Mouse (Mus musculus) thymus, adult 2 months (tissue): ENCODE results near the gene Kat5. TPM values are rescaled to one million over a fixed set of nuclear protein-coding genes. Genes with fewer than 3 reads are reported as not detected.

Experiments
- DNase-seq: peaks from one replicate; pipeline ENCODE4 v3.0.0; 2021
- H3K27ac ChIP-seq: fragments of 200-500 bp; 2 replicates; pipeline ENCODE4 v1.5.1; 2012; ENCODE audit warnings: low read length, control low read depth; ENCODE audit not compliant: control insufficient read depth, insufficient read depth
- H3K27me3 ChIP-seq: fragments of 200-500 bp; 2 replicates; pipeline ENCODE4 v1.6.1; 2012; ENCODE audit warnings: mild to moderate bottlenecking, low read length, moderate library complexity, mixed read lengths; ENCODE audit not compliant: control insufficient read depth, insufficient read depth
- H3K36me3 ChIP-seq: fragments of 200-500 bp; 2 replicates; pipeline ENCODE4 v1.6.1; 2012; ENCODE audit warnings: mild to moderate bottlenecking, low read length, moderate library complexity; ENCODE audit not compliant: control insufficient read depth, insufficient read depth
- H3K4me1 ChIP-seq: fragments of 200-500 bp; replicated peaks from 2 replicates; pipeline ENCODE4 v1.6.1; 2012; ENCODE audit warnings: low read length; ENCODE audit not compliant: control insufficient read depth, insufficient read depth
- H3K4me3 ChIP-seq: fragments of 200-500 bp; 2 replicates; pipeline ENCODE4 v1.5.1; 2012; ENCODE audit warnings: mild to moderate bottlenecking, low read length, control low read depth, moderate library complexity; ENCODE audit not compliant: control insufficient read depth, insufficient read depth
- CTCF ChIP-seq: fragments of 200-500 bp; IDR thresholded peaks from 2 replicates; pipeline ENCODE4 v1.5.1; 2012; ENCODE audit warnings: mild to moderate bottlenecking, control low read depth, low read length, moderate library complexity, borderline replicate concordance; ENCODE audit not compliant: control insufficient read depth, poor library complexity, insufficient read depth; ENCODE audit errors: extremely low read depth
- POLR2A ChIP-seq: fragments of 200-500 bp; IDR thresholded peaks from 2 replicates; pipeline ENCODE4 v1.6.1; 2012; ENCODE audit warnings: mild to moderate bottlenecking, low read length, control low read depth, moderate library complexity; ENCODE audit not compliant: control insufficient read depth, poor library complexity, insufficient read depth; ENCODE audit errors: extremely low read depth
- WGBS: fragments of 180-500 bp; shearing (Covaris S2); methylation state at CpG from one replicate; pipeline ENCODE4 v1.1.7; 2018; 5-methylcytosine and 5-hydroxymethylcytosine counted together
- polyA plus RNA-seq: library from polyadenylated mRNA; depleted of rRNA; stranded (reverse); fragments of >200 nt; gene quantifications from 2 replicates; pipeline ENCODE4 v1.2.3, GENCODE M21; 2012

Gene Kat5
- polyA plus RNA-seq, 1 experiment, result 90.0 TPM

DNA sequence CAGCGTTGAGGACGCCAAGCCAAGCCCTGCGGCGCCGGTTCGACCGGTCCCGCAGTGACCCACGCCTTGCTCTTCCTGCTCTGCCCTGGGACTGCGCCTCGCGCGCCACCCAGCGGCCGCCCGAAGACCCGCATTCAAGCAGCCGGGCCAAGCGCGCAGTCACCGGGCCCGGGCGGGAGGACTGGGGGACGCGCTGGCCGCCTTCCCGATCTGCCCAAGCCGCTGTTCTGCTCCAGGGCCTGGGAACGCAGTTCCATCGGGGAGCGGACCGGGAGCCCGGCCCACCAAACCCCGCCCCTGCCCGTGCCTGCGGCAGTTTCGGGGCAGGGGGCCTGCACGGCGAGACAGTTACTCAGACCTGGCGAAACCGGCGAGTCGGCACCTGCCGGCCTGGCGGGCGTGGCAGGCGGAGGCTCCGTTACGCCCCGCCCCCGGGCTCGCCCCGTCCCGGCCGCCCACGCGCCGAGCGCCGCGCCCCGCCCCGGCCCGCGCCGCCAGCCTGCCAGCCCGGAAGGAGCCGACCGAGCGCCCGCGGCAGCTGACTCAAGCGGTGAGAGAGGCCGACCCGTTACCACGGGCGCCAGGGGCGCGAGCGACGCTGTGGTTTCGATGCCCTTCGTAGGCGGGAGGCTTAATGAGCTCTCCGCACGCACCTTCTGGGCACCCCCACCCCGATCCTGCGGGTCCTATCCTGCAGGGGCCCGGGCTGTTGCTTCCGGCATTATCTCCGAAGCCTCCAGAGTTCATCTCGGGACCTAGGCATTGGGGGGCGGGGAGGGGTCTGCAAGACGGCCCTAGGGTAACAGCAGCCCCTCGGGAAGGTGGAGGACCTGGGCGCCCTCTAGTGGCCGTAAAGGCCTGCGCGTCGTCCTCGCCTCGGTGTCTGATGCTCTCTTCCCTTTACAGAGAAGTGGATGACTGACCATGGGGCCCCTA, 42.2 kb downstream of the Kat5 start, which contains the start of gene Ap5b1:
Gene Ap5b1 (plus strand): TSS at position 492 of the 936 bp plus-strand sequence.
- peak; percentile 91 for DNase-seq
- Histone ChIP-seq H3K27me3 (no peaks in the 10 kb centered on the region), H3K36me3 (no peaks in the 10 kb centered on the region; the same call in 1 of the 2 replicates), H3K4me3 (peak within 1 kb of the TSS; percentile 88), H3K27ac (peak within 1 kb of the TSS; percentile 89), H3K4me1 (peaks cover 52% of the 10 kb centered on the region)
- TF ChIP-seq POLR2A (peak; percentile 40), CTCF (peak; percentile 100)
- WGBS, result under 1% methylated on average over 101 of the region's 102 CpGs

DNA sequence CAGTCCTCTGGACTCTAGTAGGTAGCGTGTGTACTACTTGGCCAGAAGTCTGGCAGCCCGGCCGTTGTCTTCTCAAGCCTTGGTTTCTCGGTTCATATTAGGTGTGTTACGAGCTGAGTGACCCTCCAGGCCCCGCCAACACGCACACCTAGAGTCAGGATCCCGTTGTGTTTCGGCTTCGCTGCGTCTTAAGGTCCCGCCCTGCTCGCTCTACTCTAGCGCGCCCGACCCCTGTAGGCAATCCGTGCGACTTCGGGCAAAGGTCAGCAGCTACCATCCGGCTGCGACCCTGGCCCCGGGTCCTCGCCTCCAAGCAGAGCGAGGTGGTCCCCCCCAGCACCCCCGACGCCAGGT, 42.9 kb downstream of the Kat5 start:
- H3K4me1 ChIP-seq, result peaks cover 45% of the 10 kb centered on the region
- WGBS, result 1% methylated on average over 26 of the region's 26 CpGs

GRCm38 (mm10) chr19:5566316-5566715, 43.7 kb downstream of the Kat5 start:
- peaks cover 37% of the 10 kb centered on the region for H3K4me1 ChIP-seq
- H3K27ac ChIP-seq, result no peak overlapping the region
- H3K27me3 ChIP-seq, result no peaks in the 10 kb centered on the region; the same call in 1 of the 2 replicates
- TF ChIP-seq CTCF (no peak), POLR2A (no peak)
- no peaks in the 10 kb centered on the region; the same call in 1 of the 2 replicates for H3K36me3 ChIP-seq
- DNase-seq, result no peak
- H3K4me3 ChIP-seq, result no peak overlapping the region
- WGBS, result 49% methylated on average over 5 of the region's 5 CpGs

More for the DNA sequence above, 42.9 kb downstream of the Kat5 start:
- peak overlapping the region; percentile 88 for H3K4me3 ChIP-seq
- no peak for DNase-seq
- peak overlapping the region; percentile 6; the same call in 1 of the 2 replicates for H3K27ac ChIP-seq
- H3K27me3 ChIP-seq, result no peaks in the 10 kb centered on the region; the same call in 1 of the 2 replicates
- no peaks in the 10 kb centered on the region; the same call in 1 of the 2 replicates for H3K36me3 ChIP-seq
- TF ChIP-seq CTCF, result no peak
- no peak for TF ChIP-seq POLR2A

DNA sequence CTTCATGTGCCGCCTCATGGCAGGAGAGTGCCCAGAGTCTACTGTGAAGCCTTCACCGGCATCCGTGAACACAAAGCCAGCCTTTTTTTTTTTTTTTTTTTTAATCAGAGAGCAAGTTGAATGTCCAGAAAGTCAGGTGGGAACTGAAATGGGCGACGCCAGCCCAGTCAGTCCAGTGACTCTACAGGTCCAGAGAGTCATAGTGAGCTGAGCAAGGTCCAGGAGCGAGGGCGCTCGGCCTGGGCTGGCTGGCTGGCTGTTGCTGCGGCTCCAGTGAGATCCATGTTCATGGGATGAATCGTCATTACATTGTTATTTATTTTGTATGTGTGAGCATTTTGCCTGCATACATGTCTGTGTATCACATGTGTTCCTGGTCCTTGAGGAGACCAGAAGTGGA, 47.3 kb downstream of the Kat5 start:
- TF ChIP-seq CTCF (no peak), POLR2A (no peak)
- Histone ChIP-seq H3K27me3 (peaks cover 16% of the 10 kb centered on the region; the same call in 1 of the 2 replicates), H3K4me3 (no peak overlapping the region), H3K27ac (no peak overlapping the region), H3K4me1 (peaks cover 20% of the 10 kb centered on the region), H3K36me3 (no peaks in the 10 kb centered on the region)
- 97% methylated on average over 10 of the region's 10 CpGs for WGBS
- DNase-seq, result no peak

DNA sequence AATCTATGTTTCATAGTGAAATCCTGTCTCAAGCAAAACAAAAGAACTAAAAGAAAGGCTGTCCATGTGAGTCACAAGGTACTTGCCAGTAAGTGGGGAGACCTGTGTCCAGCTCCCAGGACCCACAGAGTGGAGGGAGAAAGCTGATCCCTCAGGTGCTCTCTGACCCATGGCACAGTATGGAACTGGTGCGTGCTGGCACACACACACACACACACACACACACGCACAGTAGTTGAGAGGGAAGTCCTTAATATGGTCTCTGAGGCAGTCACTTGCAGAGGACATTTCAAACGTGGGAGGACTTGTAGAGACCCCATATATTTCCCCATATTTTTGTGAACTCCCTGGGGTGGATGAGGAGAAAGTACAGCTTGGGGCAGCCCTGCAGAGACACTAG, 48.2 kb downstream of the Kat5 start:
- Histone ChIP-seq H3K27ac (no peak overlapping the region), H3K36me3 (no peaks in the 10 kb centered on the region), H3K4me3 (no peak overlapping the region), H3K4me1 (peaks cover 18% of the 10 kb centered on the region), H3K27me3 (peaks cover 16% of the 10 kb centered on the region; the same call in 1 of the 2 replicates)
- WGBS, result 45% methylated on average over 3 of the region's 3 CpGs
- DNase-seq, result no peak
- TF ChIP-seq CTCF (no peak), POLR2A (no peak)

DNA sequence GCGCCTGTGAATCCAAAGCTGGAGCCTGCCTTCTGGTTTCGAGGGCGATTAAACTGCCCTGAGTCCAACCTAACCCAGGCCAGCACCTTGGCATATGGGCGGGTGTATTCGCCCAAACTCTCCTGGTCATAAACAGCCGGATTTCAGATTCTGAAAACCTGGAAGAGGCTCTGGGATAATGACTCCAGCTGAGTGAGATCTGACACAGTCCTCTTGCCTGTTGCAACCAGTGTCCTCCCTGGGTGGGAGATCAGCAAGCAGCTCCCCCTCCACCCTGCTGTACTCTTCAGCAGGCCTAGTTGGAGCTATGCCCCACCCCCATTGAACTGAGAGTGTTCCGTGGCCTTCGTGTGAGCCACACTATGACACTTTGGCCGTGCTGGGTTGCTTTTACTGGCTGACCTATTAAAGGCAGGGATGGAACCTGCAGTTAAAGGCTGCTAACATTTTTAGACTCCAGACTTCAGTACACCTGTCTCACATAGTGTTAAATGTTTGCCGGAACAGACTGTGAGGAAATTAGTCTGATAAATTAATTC, 48.7 kb downstream of the Kat5 start:
- no peak overlapping the region for H3K4me3 ChIP-seq
- no peaks in the 10 kb centered on the region for H3K36me3 ChIP-seq
- H3K27me3 ChIP-seq, result peaks cover 16% of the 10 kb centered on the region; the same call in 1 of the 2 replicates
- no peak for DNase-seq
- no peak overlapping the region for H3K27ac ChIP-seq
- H3K4me1 ChIP-seq, result peaks cover 12% of the 10 kb centered on the region
- 48% methylated on average over 10 of the region's 10 CpGs for WGBS
- TF ChIP-seq CTCF, result no peak
- TF ChIP-seq POLR2A, result no peak
